Mouse (Mus musculus): ENCODE measurements around the gene Ppp2r3d. TPM values are rescaled to one million over a fixed set of nuclear protein-coding genes. Genes with fewer than 3 reads are reported as not detected.
"Not testable (repeated sequence)": the region's sequence is repeated elsewhere in the genome, so short reads cannot be mapped to it uniquely, and the experiment has no call there.

The Ppp2r3d gene
- polyA plus RNA-seq (2015; fragmentation: Nextera tagmentation; extraction: Ambion mirVana) = 25.9 and 31.4 TPM in 2 replicates

GRCm38 (mm10) chr9:124476096-124476902, at the start of gene Ppp2r3d:
Gene Ppp2r3d, minus strand, starts transcription at chr9:124476898.
- H3K9me3 ChIP-seq (replicated peaks; ENCODE audit: control insufficient read depth, low read length) = peaks cover 3% of the 10 kb centered on the region
- H3K4me3 ChIP-seq (ENCODE audit: low read depth, low read length) = no peak within 1 kb of the TSS
- H3K36me3 ChIP-seq (ENCODE audit: control insufficient read depth, insufficient read depth) = peaks cover 12% of the 10 kb centered on the region
- no peaks in the 10 kb centered on the region for H3K27me3 ChIP-seq (ENCODE audit: control insufficient read depth, insufficient read depth, low read depth, low read length)
- ATAC-seq (ENCODE audit: low read depth) = peak; percentile 24; the same call in 1 of the 2 replicates
- H3K4me2 ChIP-seq (ENCODE audit: low read depth, low read length) = no peak within 1 kb of the TSS
- H3K4me1 ChIP-seq (ENCODE audit: control insufficient read depth, low read depth, low read length) = no peaks in the 10 kb centered on the region
- H3K9ac ChIP-seq (ENCODE audit: low read depth, low read length) = no peak within 1 kb of the TSS
- no peak within 1 kb of the TSS for H3K27ac ChIP-seq (ENCODE audit: low read length)
- 86% methylated on average over 22 of the region's 22 CpGs for WGBS (ENCODE audit: insufficient replicate concordance)

GRCm38 (mm10) chr9:124493693-124494092, 17.0 kb upstream of the Ppp2r3d start, which contains the start of gene Gm21836:
Gene Gm21836, minus strand, starts transcription at chr9:124493793.
- H3K27me3 ChIP-seq (ENCODE audit: control insufficient read depth, insufficient read depth, low read depth, low read length); ATAC-seq (ENCODE audit: low read depth); H3K9ac ChIP-seq (ENCODE audit: low read depth, low read length); H3K4me3 ChIP-seq (ENCODE audit: low read depth, low read length); H3K27ac ChIP-seq (ENCODE audit: low read length); H3K4me1 ChIP-seq (ENCODE audit: control insufficient read depth, low read depth, low read length); H3K36me3 ChIP-seq (ENCODE audit: control insufficient read depth, insufficient read depth); H3K9me3 ChIP-seq (replicated peaks; ENCODE audit: control insufficient read depth, low read length); H3K4me2 ChIP-seq (ENCODE audit: low read depth, low read length): not testable (repeated sequence)
- whole genome bisulfite sequencing (ENCODE audit: insufficient replicate concordance) = 58% methylated on average over 2 of the region's 2 CpGs

- 37% methylated on average over 12 of the region's 15 CpGs for WGBS (ENCODE audit: insufficient replicate concordance)
- H3K4me3 ChIP-seq (ENCODE audit: low read depth, low read length); H3K9ac ChIP-seq (ENCODE audit: low read depth, low read length); H3K4me2 ChIP-seq (ENCODE audit: low read depth, low read length); H3K4me1 ChIP-seq (ENCODE audit: control insufficient read depth, low read depth, low read length); H3K9me3 ChIP-seq (replicated peaks; ENCODE audit: control insufficient read depth, low read length); H3K27ac ChIP-seq (ENCODE audit: low read length); H3K27me3 ChIP-seq (ENCODE audit: control insufficient read depth, insufficient read depth, low read depth, low read length): not testable (repeated sequence)
- H3K36me3 ChIP-seq (ENCODE audit: control insufficient read depth, insufficient read depth) = peaks cover 12% of the 10 kb centered on the region
- 0 out of 2 replicates have a peak, but pooled peaks have one; percentile 39 for ATAC-seq (ENCODE audit: low read depth)
Measured at GRCm38 (mm10) chr9:124480361-124480980, 3.8 kb upstream of the Ppp2r3d start.

GRCm38 (mm10) chr9:124478081-124478480, 1.4 kb upstream of the Ppp2r3d start:
- no peaks in the 10 kb centered on the region for H3K27me3 ChIP-seq (ENCODE audit: control insufficient read depth, insufficient read depth, low read depth, low read length)
- no peak overlapping the region for H3K9ac ChIP-seq (ENCODE audit: low read depth, low read length)
- 30% methylated on average over 3 of the region's 3 CpGs for WGBS (ENCODE audit: insufficient replicate concordance)
- no peaks in the 10 kb centered on the region for H3K4me1 ChIP-seq (ENCODE audit: control insufficient read depth, low read depth, low read length)
- H3K4me2 ChIP-seq (ENCODE audit: low read depth, low read length) = no peak overlapping the region
- peaks cover 3% of the 10 kb centered on the region for H3K9me3 ChIP-seq (replicated peaks; ENCODE audit: control insufficient read depth, low read length)
- peaks cover 12% of the 10 kb centered on the region for H3K36me3 ChIP-seq (ENCODE audit: control insufficient read depth, insufficient read depth)
- no peak for ATAC-seq (ENCODE audit: low read depth)
- no peak overlapping the region for H3K4me3 ChIP-seq (ENCODE audit: low read depth, low read length)
- H3K27ac ChIP-seq (ENCODE audit: low read length) = no peak overlapping the region

- no peak overlapping the region for H3K4me3 ChIP-seq (ENCODE audit: low read depth, low read length)
- H3K4me1 ChIP-seq (ENCODE audit: control insufficient read depth, low read depth, low read length) = no peaks in the 10 kb centered on the region
- H3K27me3 ChIP-seq (ENCODE audit: control insufficient read depth, insufficient read depth, low read depth, low read length) = no peaks in the 10 kb centered on the region
- no peak overlapping the region for H3K27ac ChIP-seq (ENCODE audit: low read length)
- no peak overlapping the region for H3K4me2 ChIP-seq (ENCODE audit: low read depth, low read length)
- H3K9me3 ChIP-seq (replicated peaks; ENCODE audit: control insufficient read depth, low read length) = peaks cover 3% of the 10 kb centered on the region
- H3K9ac ChIP-seq (ENCODE audit: low read depth, low read length) = no peak overlapping the region
- H3K36me3 ChIP-seq (ENCODE audit: control insufficient read depth, insufficient read depth) = peaks cover 12% of the 10 kb centered on the region
- 84% methylated on average over 15 of the region's 15 CpGs for WGBS (ENCODE audit: insufficient replicate concordance)
- no peak for ATAC-seq (ENCODE audit: low read depth)
Measured at GRCm38 (mm10) chr9:124475689-124476088, 1.0 kb downstream of the Ppp2r3d start.

GRCm38 (mm10) chr9:124456572-124456971, 20.1 kb downstream of the Ppp2r3d start:
- Histone ChIP-seq H3K4me1 (ENCODE audit: control insufficient read depth, low read depth, low read length) (no peaks in the 10 kb centered on the region), H3K9ac (ENCODE audit: low read depth, low read length) (no peak overlapping the region), H3K4me3 (ENCODE audit: low read depth, low read length) (no peak overlapping the region), H3K9me3 (replicated peaks; ENCODE audit: control insufficient read depth, low read length) (no peaks in the 10 kb centered on the region), H3K27me3 (ENCODE audit: control insufficient read depth, insufficient read depth, low read depth, low read length) (no peaks in the 10 kb centered on the region), H3K27ac (ENCODE audit: low read length) (no peak overlapping the region), H3K4me2 (ENCODE audit: low read depth, low read length) (no peak overlapping the region), H3K36me3 (ENCODE audit: control insufficient read depth, insufficient read depth) (no peaks in the 10 kb centered on the region)
- peak; percentile 24; the same call in 1 of the 2 replicates for ATAC-seq (ENCODE audit: low read depth)
- 2% methylated on average over 1 of the region's 1 CpGs for whole genome bisulfite sequencing (ENCODE audit: insufficient replicate concordance)

- 83% methylated on average over 15 of the region's 15 CpGs for WGBS (ENCODE audit: insufficient replicate concordance)
- no peak overlapping the region for H3K4me2 ChIP-seq (ENCODE audit: low read depth, low read length)
- H3K9me3 ChIP-seq (replicated peaks; ENCODE audit: control insufficient read depth, low read length) = peaks cover 28% of the 10 kb centered on the region
- ATAC-seq (ENCODE audit: low read depth) = no peak
- no peaks in the 10 kb centered on the region; the same call in 1 of the 2 replicates for H3K4me1 ChIP-seq (ENCODE audit: control insufficient read depth, low read depth, low read length)
- H3K36me3 ChIP-seq (ENCODE audit: control insufficient read depth, insufficient read depth) = peaks cover 32% of the 10 kb centered on the region
- H3K4me3 ChIP-seq (ENCODE audit: low read depth, low read length) = no peak overlapping the region
- no peak overlapping the region for H3K27ac ChIP-seq (ENCODE audit: low read length)
- no peak overlapping the region for H3K9ac ChIP-seq (ENCODE audit: low read depth, low read length)
- H3K27me3 ChIP-seq (ENCODE audit: control insufficient read depth, insufficient read depth, low read depth, low read length) = no peaks in the 10 kb centered on the region
Measured at GRCm38 (mm10) chr9:124442533-124442855, 34.2 kb downstream of the Ppp2r3d start.

GRCm38 (mm10) chr9:124441681-124442532, 34.8 kb downstream of the Ppp2r3d start:
- no peak overlapping the region for H3K4me3 ChIP-seq (ENCODE audit: low read depth, low read length)
- H3K36me3 ChIP-seq (ENCODE audit: control insufficient read depth, insufficient read depth) = peaks cover 32% of the 10 kb centered on the region
- H3K9me3 ChIP-seq (replicated peaks; ENCODE audit: control insufficient read depth, low read length) = peaks cover 28% of the 10 kb centered on the region
- no peak overlapping the region for H3K9ac ChIP-seq (ENCODE audit: low read depth, low read length)
- no peaks in the 10 kb centered on the region; the same call in 1 of the 2 replicates for H3K4me1 ChIP-seq (ENCODE audit: control insufficient read depth, low read depth, low read length)
- peak; percentile 22; the same call in 1 of the 2 replicates for ATAC-seq (ENCODE audit: low read depth)
- H3K4me2 ChIP-seq (ENCODE audit: low read depth, low read length) = no peak overlapping the region
- H3K27me3 ChIP-seq (ENCODE audit: control insufficient read depth, insufficient read depth, low read depth, low read length) = no peaks in the 10 kb centered on the region
- 92% methylated on average over 45 of the region's 45 CpGs for WGBS (ENCODE audit: insufficient replicate concordance)
- no peak overlapping the region for H3K27ac ChIP-seq (ENCODE audit: low read length)

Measured in liver, embryonic 16.5 days (tissue).